Mouse (Mus musculus) olfactory bulb, adult 2 months (tissue): ENCODE results near the gene Epas1.

Experiments
- CTCF ChIP-seq: fragments of 200-500 bp; IDR thresholded peaks from 2 replicates; pipeline ENCODE4 v1.5.1; 2012; ENCODE audit warnings: low read depth, mild to moderate bottlenecking, low read length, moderate library complexity; ENCODE audit not compliant: insufficient read depth
- POLR2A ChIP-seq: fragments of 200-500 bp; IDR thresholded peaks from 2 replicates; pipeline ENCODE4 v1.6.1; 2012; ENCODE audit warnings: mild to moderate bottlenecking, low read depth, low read length, moderate library complexity; ENCODE audit not compliant: insufficient read depth

DNA sequence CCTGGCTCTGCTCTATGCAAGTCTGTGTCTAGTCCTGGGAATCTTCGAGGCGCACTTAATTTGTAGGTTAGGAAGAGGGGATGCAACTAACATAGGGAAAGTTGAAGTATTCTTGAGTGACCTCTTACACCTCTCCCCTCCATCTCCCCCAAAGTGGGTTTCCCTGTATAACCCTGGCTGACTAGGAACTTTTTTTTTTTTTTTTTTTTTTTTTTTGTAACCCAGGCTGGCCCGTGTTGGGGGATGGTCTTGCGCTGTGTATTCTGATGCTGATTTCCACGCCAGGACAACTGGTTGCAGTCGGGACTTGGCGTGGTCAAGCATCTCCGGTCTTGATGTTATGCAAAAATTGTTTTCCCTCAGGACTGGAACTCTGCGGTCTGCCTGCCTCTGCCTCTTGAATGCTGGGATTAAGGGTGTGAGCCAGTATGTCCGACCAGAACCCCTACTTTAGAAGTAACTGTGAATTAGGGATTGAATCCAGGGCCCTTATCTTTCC lies 2.1 kb upstream of the Epas1 start:
- TF ChIP-seq POLR2A (no peak), CTCF (no peak)
